Mouse (Mus musculus) ES-E14 (cell line): ENCODE measurements around the gene Gpr3.

Source experiments
- CHD2 ChIP-seq: IDR thresholded peaks from 2 replicates; pipeline ENCODE4 v1.6.1; 2014; ENCODE audit warnings: mild to moderate bottlenecking, low read depth, low read length, inconsistent platforms
- MAFK ChIP-seq: IDR thresholded peaks from 2 replicates; pipeline ENCODE4 v1.6.1; 2014; ENCODE audit warnings: mild to moderate bottlenecking, low read depth, low read length, inconsistent platforms; ENCODE audit not compliant: insufficient read depth

DNA sequence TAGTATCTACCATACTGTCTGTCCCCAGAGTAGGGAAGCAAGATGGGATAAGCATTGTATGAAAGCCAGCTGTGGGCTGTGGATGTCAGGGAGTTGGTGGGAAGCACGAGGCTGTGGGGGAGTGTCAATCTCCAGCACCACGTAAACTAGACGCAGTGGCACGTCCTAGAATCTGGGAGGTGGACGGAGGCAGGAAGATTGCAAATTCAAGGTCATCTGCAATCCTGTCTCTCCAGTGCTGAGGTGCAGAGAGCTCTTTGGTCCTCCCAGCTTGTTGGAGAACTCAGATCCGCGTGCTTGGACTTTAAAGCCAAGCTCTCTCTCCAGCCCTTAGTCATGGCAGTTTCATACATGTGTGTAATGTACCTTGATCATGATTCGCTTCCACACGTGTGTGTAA lies 45.6 kb downstream of the Gpr3 start:
- TF ChIP-seq MAFK (no peak), CHD2 (no peak)
